Mouse (Mus musculus) heart, embryonic 15.5 days (tissue): ENCODE results near the gene Hoxb4. TPM values are rescaled to one million over a fixed set of nuclear protein-coding genes. Genes with fewer than 3 reads are reported as not detected.

Source experiments
- ATAC-seq: fragments of 200-750 bp; cut with Nextera tagmentation; replicated peaks from 2 replicates; pipeline ENCODE4 v1.8.0; 2017; ENCODE audit warnings: low read depth, moderate TSS enrichment; ENCODE audit not compliant: insufficient number of reproducible peaks, insufficient read depth, low FRiP score
- H3K27ac ChIP-seq: fragments of 300-500 bp; sonication (generic); 2 replicates; pipeline ENCODE4 v1.5.1; 2015; ENCODE audit warnings: mild to moderate bottlenecking, inconsistent platforms
- H3K27me3 ChIP-seq: fragments of 300-500 bp; sonication (generic); 2 replicates; pipeline ENCODE4 v1.6.1; 2015; ENCODE audit warnings: inconsistent platforms
- H3K36me3 ChIP-seq: fragments of 300-500 bp; sonication (generic); 2 replicates; pipeline ENCODE4 v1.6.1; 2015; ENCODE audit warnings: mild to moderate bottlenecking, inconsistent platforms
- H3K4me1 ChIP-seq: fragments of 300-500 bp; sonication (generic); replicated peaks from 2 replicates; pipeline ENCODE4 v1.6.1; 2015; ENCODE audit warnings: inconsistent platforms
- H3K4me2 ChIP-seq: fragments of 300-500 bp; sonication (generic); 2 replicates; pipeline ENCODE4 v1.6.1; 2015; ENCODE audit warnings: inconsistent platforms, mild to moderate bottlenecking, moderate library complexity
- H3K4me3 ChIP-seq: fragments of 300-500 bp; sonication (generic); 2 replicates; pipeline ENCODE4 v1.5.1; 2015; ENCODE audit warnings: mild to moderate bottlenecking, inconsistent platforms
- H3K9ac ChIP-seq: fragments of 300-500 bp; sonication (generic); 2 replicates; pipeline ENCODE4 v1.6.1; 2015; ENCODE audit warnings: mild to moderate bottlenecking, inconsistent platforms
- H3K9me3 ChIP-seq: fragments of 300-500 bp; sonication (generic); replicated peaks from 2 replicates; pipeline ENCODE4 v1.6.1; 2016; ENCODE audit warnings: inconsistent platforms
- WGBS: fragments of 180-500 bp; shearing (Covaris S2); methylation state at CpG from one replicate; pipeline ENCODE4 v1.1.7; 2015; ENCODE audit warnings: mixed read lengths; 5-methylcytosine and 5-hydroxymethylcytosine counted together
- polyA plus RNA-seq: library from polyadenylated mRNA; unstranded; fragments of >200 nt; fragmentation: Nextera tagmentation; extraction: Ambion mirVana; gene quantifications from 2 replicates; pipeline ENCODE4 v1.2.1, GENCODE M21; 2015

Hoxb4 gene
- polyA plus RNA-seq, 1 experiment from 2014 or later = 0.31 TPM

DNA sequence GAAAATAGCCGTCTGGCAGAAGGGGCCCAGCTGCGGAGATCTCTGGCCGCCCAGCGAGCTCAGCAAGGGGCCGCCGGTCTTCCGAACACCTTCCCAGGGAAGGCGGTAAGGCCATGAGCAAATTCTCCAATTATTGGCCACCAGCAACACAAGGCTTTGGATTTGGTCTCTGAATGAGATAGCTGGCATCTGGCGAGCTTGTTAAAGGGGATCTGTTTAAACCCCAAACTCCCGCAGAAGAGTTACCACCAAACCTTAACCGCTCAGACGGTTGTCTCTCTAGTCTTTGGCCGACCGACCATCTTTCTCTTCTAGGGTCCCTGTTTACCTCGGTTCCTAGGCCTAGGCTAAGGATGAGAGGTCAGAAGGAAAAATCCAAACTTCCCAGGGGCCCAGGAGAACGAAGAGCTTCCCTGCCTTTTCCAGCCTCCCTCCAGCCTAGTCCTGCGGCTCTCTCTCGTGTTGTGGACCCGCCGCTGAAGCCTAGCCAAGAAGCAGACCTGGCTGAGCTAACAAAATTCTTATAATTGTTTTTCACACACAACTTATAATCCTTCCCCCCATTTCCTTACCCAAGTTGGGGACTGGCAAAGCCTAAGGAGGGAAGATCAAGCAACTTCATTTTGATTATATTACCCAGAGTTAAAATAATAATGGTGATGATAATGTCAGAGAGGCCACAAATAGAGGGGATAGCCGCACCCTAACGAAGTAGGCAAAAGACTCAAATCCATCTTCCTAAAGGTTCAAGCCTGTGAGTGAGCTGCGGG is 15.5 kb upstream of the Hoxb4 start:
- no peaks in the 10 kb centered on the region for H3K9me3 ChIP-seq
- H3K4me2 ChIP-seq = peak overlapping the region; percentile 50
- WGBS = 13% methylated on average over 23 of the region's 23 CpGs
- H3K4me1 ChIP-seq = peaks cover 24% of the 10 kb centered on the region
- no peaks in the 10 kb centered on the region for H3K36me3 ChIP-seq
- ATAC-seq = no peak
- H3K27ac ChIP-seq = no peak overlapping the region
- H3K9ac ChIP-seq = no peak overlapping the region
- H3K4me3 ChIP-seq = no peak overlapping the region
- H3K27me3 ChIP-seq = peaks cover 100% of the 10 kb centered on the region

- Histone ChIP-seq H3K9me3 (no peaks in the 10 kb centered on the region), H3K27me3 (peaks cover 100% of the 10 kb centered on the region), H3K4me2 (peak within 1 kb of the TSS; percentile 50), H3K4me1 (peaks cover 24% of the 10 kb centered on the region), H3K4me3 (peak within 1 kb of the TSS; percentile 40), H3K27ac (peak within 1 kb of the TSS; percentile 11; the same call in 1 of the 2 replicates), H3K9ac (peak within 1 kb of the TSS; percentile 34; the same call in 1 of the 2 replicates), H3K36me3 (no peaks in the 10 kb centered on the region)
- under 1% methylated on average over 69 of the region's 69 CpGs for WGBS
- ATAC-seq = no peak; the same call in 1 of the 2 replicates
Measured at GRCm38 (mm10) chr11:96303151-96304099, 14.6 kb upstream of the Hoxb4 start, which contains the start of gene Hoxb5. Gene Hoxb5, plus strand, starts transcription at chr11:96303336.

DNA sequence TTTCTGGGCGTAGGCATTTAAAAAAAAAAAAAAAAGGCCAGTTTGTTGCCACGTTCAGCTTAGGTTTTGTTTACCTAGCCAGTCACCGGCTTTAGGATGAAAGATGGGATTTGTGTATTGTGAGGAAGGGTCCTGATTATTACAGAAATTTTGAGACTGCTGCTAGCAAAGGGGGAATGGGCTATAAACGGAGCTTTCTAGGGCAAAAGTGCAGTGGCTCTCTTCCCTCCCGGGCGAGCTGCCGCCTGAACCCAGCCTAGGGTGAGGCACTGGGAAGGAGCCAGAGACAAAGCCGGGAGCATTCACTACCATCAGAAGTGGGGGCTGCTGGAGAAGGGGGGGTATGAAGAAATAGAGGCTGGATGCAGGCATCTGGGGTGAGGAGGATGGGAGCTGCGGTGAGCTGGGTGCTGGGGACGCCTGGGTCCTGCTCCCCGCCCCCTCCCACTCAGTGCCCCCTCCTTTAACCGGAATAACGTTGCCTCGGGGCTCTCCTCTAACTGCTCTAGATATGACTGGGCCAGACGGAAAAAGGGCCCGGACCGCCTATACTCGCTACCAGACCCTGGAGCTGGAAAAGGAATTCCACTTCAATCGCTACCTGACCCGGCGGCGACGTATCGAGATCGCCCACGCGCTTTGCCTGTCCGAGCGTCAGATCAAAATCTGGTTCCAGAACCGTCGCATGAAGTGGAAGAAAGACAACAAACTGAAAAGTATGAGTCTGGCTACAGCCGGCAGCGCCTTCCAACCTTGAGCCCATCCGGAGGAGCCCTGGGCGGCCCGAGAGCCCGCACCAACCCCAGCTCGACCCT is 13.5 kb upstream of the Hoxb4 start:
- peaks cover 100% of the 10 kb centered on the region for H3K27me3 ChIP-seq
- no peaks in the 10 kb centered on the region for H3K36me3 ChIP-seq
- H3K9ac ChIP-seq = no peak overlapping the region
- H3K9me3 ChIP-seq = no peaks in the 10 kb centered on the region
- peak overlapping the region; percentile 40 for H3K4me3 ChIP-seq
- no peak for ATAC-seq
- no peak overlapping the region for H3K27ac ChIP-seq
- peak overlapping the region; percentile 50 for H3K4me2 ChIP-seq
- WGBS = 6% methylated on average over 38 of the region's 38 CpGs
- peaks cover 19% of the 10 kb centered on the region for H3K4me1 ChIP-seq

GRCm38 (mm10) chr11:96305505-96306182 is 12.4 kb upstream of the Hoxb4 start:
- Histone ChIP-seq H3K9me3 (no peaks in the 10 kb centered on the region), H3K36me3 (no peaks in the 10 kb centered on the region), H3K27me3 (peaks cover 100% of the 10 kb centered on the region), H3K4me1 (peaks cover 14% of the 10 kb centered on the region), H3K4me3 (no peak overlapping the region), H3K27ac (no peak overlapping the region), H3K9ac (no peak overlapping the region), H3K4me2 (no peak overlapping the region; the same call in 1 of the 2 replicates)
- WGBS = 70% methylated on average over 6 of the region's 6 CpGs
- ATAC-seq = no peak

DNA sequence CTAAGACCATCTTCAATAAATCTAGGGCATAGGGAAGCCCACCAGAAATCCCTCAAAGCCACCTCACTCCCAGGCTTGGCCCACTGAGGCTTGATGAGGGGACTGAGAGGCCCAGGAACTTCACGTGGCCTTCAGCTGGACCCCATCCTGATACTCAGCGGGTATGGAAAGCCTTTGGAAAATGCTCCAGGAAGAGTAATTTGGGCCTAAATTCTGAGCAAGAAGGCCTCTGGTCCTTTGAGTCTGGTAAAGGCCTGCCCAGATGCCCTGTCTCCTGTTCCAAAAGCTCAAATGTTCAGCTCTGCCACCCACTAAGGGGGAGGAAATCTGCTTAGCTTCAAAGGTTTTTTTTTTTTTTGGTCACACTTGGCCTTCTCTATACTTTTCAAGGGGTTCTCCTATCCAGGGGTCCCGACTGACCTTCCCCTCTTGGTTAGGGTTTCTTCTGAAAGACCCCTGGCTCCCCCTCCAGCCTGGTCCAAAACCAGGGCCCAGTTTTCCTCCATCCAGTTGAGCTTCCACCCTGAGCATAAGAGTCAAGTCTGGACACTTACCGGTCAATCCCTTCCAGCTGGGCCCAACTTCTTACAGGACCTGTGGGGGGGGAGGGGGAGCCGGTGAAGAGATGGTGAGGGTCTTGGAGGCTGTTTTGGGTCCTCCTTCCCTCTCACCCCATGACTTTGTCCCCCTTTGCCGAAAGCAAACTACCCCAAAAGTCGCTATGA is 11.7 kb upstream of the Hoxb4 start:
- ATAC-seq = no peak
- H3K9ac ChIP-seq = no peak overlapping the region
- H3K27me3 ChIP-seq = peaks cover 100% of the 10 kb centered on the region
- H3K4me1 ChIP-seq = peaks cover 17% of the 10 kb centered on the region; the same call in 1 of the 2 replicates
- 30% methylated on average over 7 of the region's 7 CpGs for WGBS
- H3K4me2 ChIP-seq = no peak overlapping the region
- no peak overlapping the region for H3K27ac ChIP-seq
- no peaks in the 10 kb centered on the region for H3K36me3 ChIP-seq
- no peaks in the 10 kb centered on the region for H3K9me3 ChIP-seq
- H3K4me3 ChIP-seq = no peak overlapping the region; the same call in 1 of the 2 replicates

GRCm38 (mm10) chr11:96306908-96307269 is 11.2 kb upstream of the Hoxb4 start:
- Histone ChIP-seq H3K9ac (no peak overlapping the region), H3K9me3 (no peaks in the 10 kb centered on the region), H3K4me1 (peaks cover 20% of the 10 kb centered on the region), H3K4me3 (no peak overlapping the region; the same call in 1 of the 2 replicates), H3K27me3 (peaks cover 99% of the 10 kb centered on the region), H3K27ac (no peak overlapping the region), H3K36me3 (no peaks in the 10 kb centered on the region), H3K4me2 (no peak overlapping the region)
- ATAC-seq = no peak
- 18% methylated on average over 13 of the region's 13 CpGs for WGBS

GRCm38 (mm10) chr11:96308763-96309162 is 9.3 kb upstream of the Hoxb4 start:
- Histone ChIP-seq H3K4me2 (no peak overlapping the region), H3K4me3 (no peak overlapping the region), H3K27me3 (peaks cover 99% of the 10 kb centered on the region), H3K27ac (no peak overlapping the region; the same call in 1 of the 2 replicates), H3K9me3 (no peaks in the 10 kb centered on the region), H3K4me1 (peaks cover 18% of the 10 kb centered on the region), H3K36me3 (no peaks in the 10 kb centered on the region), H3K9ac (no peak overlapping the region)
- 34% methylated on average over 4 of the region's 4 CpGs for WGBS
- ATAC-seq = no peak

GRCm38 (mm10) chr11:96309288-96309687 is 8.8 kb upstream of the Hoxb4 start:
- Histone ChIP-seq H3K27ac (no peak overlapping the region; the same call in 1 of the 2 replicates), H3K4me3 (no peak overlapping the region), H3K4me1 (peaks cover 15% of the 10 kb centered on the region), H3K9me3 (no peaks in the 10 kb centered on the region), H3K9ac (no peak overlapping the region), H3K27me3 (peaks cover 99% of the 10 kb centered on the region), H3K36me3 (no peaks in the 10 kb centered on the region), H3K4me2 (no peak overlapping the region)
- WGBS = 28% methylated on average over 4 of the region's 4 CpGs
- ATAC-seq = no peak

GRCm38 (mm10) chr11:96310183-96310938 is 7.7 kb upstream of the Hoxb4 start:
- Histone ChIP-seq H3K27me3 (peaks cover 99% of the 10 kb centered on the region), H3K9me3 (no peaks in the 10 kb centered on the region), H3K4me1 (peaks cover 11% of the 10 kb centered on the region), H3K27ac (no peak overlapping the region), H3K4me2 (peak overlapping the region; percentile 56; the same call in 1 of the 2 replicates), H3K9ac (no peak overlapping the region), H3K4me3 (no peak overlapping the region), H3K36me3 (no peaks in the 10 kb centered on the region)
- no peak for ATAC-seq
- WGBS = 19% methylated on average over 20 of the region's 20 CpGs
